Mouse (Mus musculus): ENCODE results near the gene Fgb. TPM values are rescaled to one million over a fixed set of nuclear protein-coding genes. Genes with fewer than 3 reads are reported as not detected.

Fgb gene
- polyA plus RNA-seq, 1 experiment from 2014 or later, result not detected

DNA sequence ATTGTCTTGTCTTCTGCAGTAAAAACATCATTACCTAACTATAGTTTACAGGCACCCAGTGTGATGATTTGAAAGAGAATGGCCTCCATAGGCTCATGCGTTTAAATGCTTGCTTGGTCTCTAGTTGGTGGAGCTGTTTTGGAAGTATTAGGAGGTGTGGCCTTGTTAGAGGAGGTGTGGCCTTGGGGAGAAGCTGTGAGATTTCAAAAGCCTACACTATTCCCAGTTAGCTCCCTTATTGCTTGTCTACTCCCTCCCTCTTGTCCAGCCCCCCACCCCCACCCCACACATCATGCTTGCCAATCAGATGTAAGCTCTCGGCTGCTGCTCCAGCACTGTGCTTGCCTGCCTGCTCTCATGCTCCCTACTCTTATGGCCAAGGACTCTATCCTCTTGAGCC lies 7.4 kb upstream of the Fgb start:
- H3K4me2 ChIP-seq (ENCODE audit: low read length), result no peak overlapping the region
- WGBS, result 96% methylated on average over 2 of the region's 2 CpGs

DNA sequence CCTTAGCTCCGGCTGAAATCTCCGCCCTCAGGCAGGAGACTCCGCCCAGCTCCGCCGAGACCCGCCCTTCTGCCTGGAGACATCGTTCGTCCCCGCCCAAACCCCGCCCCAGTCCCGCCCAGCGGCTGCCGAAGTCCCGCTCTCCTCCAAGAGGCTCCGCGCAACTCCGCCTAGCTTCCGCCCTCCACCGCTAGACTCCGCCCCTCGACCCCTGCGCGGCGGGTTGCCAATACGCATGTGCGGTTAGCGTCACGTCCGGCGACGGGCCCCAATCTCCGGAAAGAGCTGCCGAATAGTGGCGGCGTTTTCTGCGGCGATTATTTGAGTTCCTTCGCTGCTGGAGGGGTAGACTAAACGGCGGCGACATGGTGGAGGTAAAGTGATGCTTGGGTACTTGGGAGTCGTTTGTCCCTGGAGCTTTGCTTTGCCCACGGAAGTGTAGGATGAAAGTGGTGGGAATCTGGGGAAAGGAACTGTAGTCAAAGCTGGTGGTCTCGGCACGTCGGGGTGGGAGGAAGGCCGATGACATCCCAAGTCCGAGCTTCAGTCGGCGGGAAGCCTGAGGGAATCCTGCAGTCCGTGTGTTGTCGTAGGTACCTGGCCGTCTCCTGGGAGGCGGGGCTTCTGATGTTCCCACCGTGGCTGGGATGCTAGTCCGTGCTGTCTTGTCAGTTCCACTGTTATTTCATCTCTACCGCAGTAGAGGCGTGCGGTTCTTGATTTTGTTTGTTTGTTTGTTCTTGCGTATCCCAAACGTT lies 5.8 kb upstream of the Fgb start, which contains the start of gene Plrg1:
Plrg1 (plus strand) TSS at position 242 of the 758 bp plus-strand sequence.
- ATAC-seq (ENCODE audit: low FRiP score, low TSS enrichment), result peak; percentile 99
- WGBS, result under 1% methylated on average over 61 of the region's 61 CpGs

More for the DNA sequence above, 7.4 kb upstream of the Fgb start:
- Histone ChIP-seq H3K27ac (replicated peaks; ENCODE audit: low read depth, low read length) (no peak overlapping the region), H3K9ac (replicated peaks; ENCODE audit: low read length) (no peak overlapping the region), H3K4me3 (replicated peaks; ENCODE audit: low read depth, low read length) (no peak overlapping the region), H3K36me3 (ENCODE audit: control insufficient read depth, insufficient read depth, low read length) (peaks cover 48% of the 10 kb centered on the region), H3K9me3 (ENCODE audit: control insufficient read depth, low read length) (no peaks in the 10 kb centered on the region), H3K4me1 (ENCODE audit: control insufficient read depth, insufficient read depth, low read length) (peaks cover 6% of the 10 kb centered on the region), H3K27me3 (ENCODE audit: control insufficient read depth, insufficient read depth, low read length) (no peaks in the 10 kb centered on the region)
- ATAC-seq (ENCODE audit: low FRiP score, low TSS enrichment) (no peak), DNase-seq (no peak)

DNA sequence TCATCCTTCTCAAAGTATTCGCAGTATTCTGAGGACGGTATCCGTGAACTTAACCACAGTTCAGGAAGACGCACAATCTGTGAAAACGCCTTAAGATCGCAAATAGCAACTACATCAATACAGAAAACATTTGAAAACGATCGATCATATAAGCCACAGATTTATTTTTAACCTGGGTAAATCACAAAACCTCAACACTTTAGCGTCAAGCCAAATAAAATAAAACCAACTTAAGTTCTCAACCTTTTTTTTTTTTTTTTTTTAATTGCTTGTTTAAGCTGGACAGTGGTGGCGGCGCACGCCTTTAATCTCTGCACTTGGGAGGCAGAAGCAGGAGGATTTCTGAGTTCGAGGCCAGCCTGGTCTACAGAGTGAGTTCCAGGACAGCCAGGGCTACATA lies 5.1 kb upstream of the Fgb start:
- H3K27ac ChIP-seq (replicated peaks; ENCODE audit: low read depth, low read length), result no peak overlapping the region
- WGBS, result 40% methylated on average over 13 of the region's 13 CpGs
- no peak for ATAC-seq (ENCODE audit: low FRiP score, low TSS enrichment)
- H3K36me3 ChIP-seq (ENCODE audit: control insufficient read depth, insufficient read depth, low read length), result peaks cover 25% of the 10 kb centered on the region
- H3K9ac ChIP-seq (replicated peaks; ENCODE audit: low read length), result no peak overlapping the region
- no peaks in the 10 kb centered on the region for H3K27me3 ChIP-seq (ENCODE audit: control insufficient read depth, insufficient read depth, low read length)
- peak overlapping the region; percentile 42 for H3K4me2 ChIP-seq (ENCODE audit: low read length)
- H3K4me3 ChIP-seq (replicated peaks; ENCODE audit: low read depth, low read length), result peak overlapping the region; percentile 85
- peaks cover 6% of the 10 kb centered on the region for H3K4me1 ChIP-seq (ENCODE audit: control insufficient read depth, insufficient read depth, low read length)
- H3K9me3 ChIP-seq (ENCODE audit: control insufficient read depth, low read length), result no peaks in the 10 kb centered on the region
- DNase-seq, result peak; percentile 21

More for the DNA sequence above, 5.8 kb upstream of the Fgb start, which contains the start of gene Plrg1:
- Histone ChIP-seq H3K36me3 (ENCODE audit: control insufficient read depth, insufficient read depth, low read length) (peaks cover 32% of the 10 kb centered on the region), H3K27ac (replicated peaks; ENCODE audit: low read depth, low read length) (peak within 1 kb of the TSS; percentile 71), H3K4me3 (replicated peaks; ENCODE audit: low read depth, low read length) (peak within 1 kb of the TSS; percentile 85), H3K9ac (replicated peaks; ENCODE audit: low read length) (peak within 1 kb of the TSS; percentile 74), H3K27me3 (ENCODE audit: control insufficient read depth, insufficient read depth, low read length) (no peaks in the 10 kb centered on the region), H3K9me3 (ENCODE audit: control insufficient read depth, low read length) (no peaks in the 10 kb centered on the region), H3K4me2 (ENCODE audit: low read length) (peak within 1 kb of the TSS; percentile 89), H3K4me1 (ENCODE audit: control insufficient read depth, insufficient read depth, low read length) (peaks cover 6% of the 10 kb centered on the region)
- DNase-seq, result peak; percentile 99

DNA sequence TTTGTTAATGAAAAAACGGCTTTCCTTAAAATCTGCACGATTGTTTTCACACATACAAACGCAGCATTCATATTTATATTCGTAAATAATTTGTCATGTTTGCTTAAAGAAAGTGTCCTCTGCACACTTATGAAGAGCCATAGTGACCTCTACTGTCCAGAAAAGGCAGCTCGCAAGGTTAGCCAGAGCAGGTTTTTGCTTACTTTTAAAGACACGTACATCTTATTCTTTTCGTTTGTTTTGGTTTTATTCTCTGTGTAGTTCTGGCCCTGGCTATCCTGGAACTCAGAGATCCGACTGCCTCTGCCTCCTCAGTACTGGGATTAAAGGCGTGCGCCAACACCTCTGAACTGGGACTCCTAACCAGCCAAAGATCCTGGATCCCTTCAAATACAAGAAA lies 4.1 kb upstream of the Fgb start:
- ATAC-seq (ENCODE audit: low FRiP score, low TSS enrichment), result no peak
- Histone ChIP-seq H3K4me3 (replicated peaks; ENCODE audit: low read depth, low read length) (no peak overlapping the region), H3K9me3 (ENCODE audit: control insufficient read depth, low read length) (no peaks in the 10 kb centered on the region), H3K9ac (replicated peaks; ENCODE audit: low read length) (no peak overlapping the region), H3K4me2 (ENCODE audit: low read length) (no peak overlapping the region), H3K4me1 (ENCODE audit: control insufficient read depth, insufficient read depth, low read length) (peaks cover 6% of the 10 kb centered on the region), H3K36me3 (ENCODE audit: control insufficient read depth, insufficient read depth, low read length) (peaks cover 15% of the 10 kb centered on the region), H3K27ac (replicated peaks; ENCODE audit: low read depth, low read length) (no peak overlapping the region), H3K27me3 (ENCODE audit: control insufficient read depth, insufficient read depth, low read length) (no peaks in the 10 kb centered on the region)
- WGBS, result 35% methylated on average over 10 of the region's 10 CpGs
- DNase-seq, result peak; percentile 83

DNA sequence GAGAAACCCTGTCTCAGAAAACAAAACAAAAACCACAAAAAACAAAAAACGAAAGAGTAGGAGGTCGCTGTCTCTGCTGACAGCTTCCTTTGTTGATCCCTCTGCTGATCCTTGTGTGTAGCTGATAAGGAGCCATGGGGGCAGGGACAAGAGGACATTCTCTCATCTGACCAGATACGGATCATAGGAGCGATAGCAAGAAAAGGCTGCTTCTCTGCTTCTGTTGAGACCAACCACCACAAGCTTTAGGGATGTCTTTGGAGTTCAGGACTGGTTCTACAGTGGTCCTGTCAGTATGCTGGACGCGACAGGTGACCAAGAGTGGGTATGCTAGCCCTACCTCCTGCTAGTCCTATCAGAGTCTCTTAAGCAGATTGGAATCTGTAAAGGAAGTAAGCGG lies 3.5 kb upstream of the Fgb start:
- Histone ChIP-seq H3K27me3 (ENCODE audit: control insufficient read depth, insufficient read depth, low read length) (no peaks in the 10 kb centered on the region), H3K36me3 (ENCODE audit: control insufficient read depth, insufficient read depth, low read length) (peaks cover 9% of the 10 kb centered on the region), H3K4me1 (ENCODE audit: control insufficient read depth, insufficient read depth, low read length) (peaks cover 6% of the 10 kb centered on the region), H3K9me3 (ENCODE audit: control insufficient read depth, low read length) (no peaks in the 10 kb centered on the region), H3K9ac (replicated peaks; ENCODE audit: low read length) (no peak overlapping the region), H3K4me3 (replicated peaks; ENCODE audit: low read depth, low read length) (no peak overlapping the region), H3K4me2 (ENCODE audit: low read length) (no peak overlapping the region), H3K27ac (replicated peaks; ENCODE audit: low read depth, low read length) (no peak overlapping the region)
- WGBS, result 91% methylated on average over 7 of the region's 7 CpGs
- ATAC-seq (ENCODE audit: low FRiP score, low TSS enrichment), result no peak
- no peak for DNase-seq

DNA sequence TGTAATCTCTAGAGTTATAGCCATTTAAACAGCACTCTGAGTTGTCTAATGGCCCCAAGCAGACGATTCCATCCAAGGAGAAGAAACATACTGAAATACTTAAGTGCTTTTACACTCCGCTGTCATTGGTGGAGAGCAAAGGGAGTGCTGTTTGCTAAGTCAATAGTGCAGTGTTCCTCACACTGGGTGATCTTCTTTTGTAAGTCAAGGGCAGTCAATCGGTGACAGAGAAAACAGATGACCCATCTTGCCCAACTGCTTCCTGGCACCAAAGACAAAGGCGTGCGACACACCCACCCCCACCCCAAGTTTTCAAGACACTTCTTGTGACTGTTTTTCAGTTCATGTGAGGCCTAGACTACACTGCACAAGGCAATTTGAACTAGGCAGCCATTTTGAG lies 2.4 kb upstream of the Fgb start:
- peaks cover 6% of the 10 kb centered on the region for H3K4me1 ChIP-seq (ENCODE audit: control insufficient read depth, insufficient read depth, low read length)
- DNase-seq (no peak), ATAC-seq (ENCODE audit: low FRiP score, low TSS enrichment) (no peak)
- H3K9me3 ChIP-seq (ENCODE audit: control insufficient read depth, low read length), result no peaks in the 10 kb centered on the region
- no peaks in the 10 kb centered on the region for H3K27me3 ChIP-seq (ENCODE audit: control insufficient read depth, insufficient read depth, low read length)
- H3K36me3 ChIP-seq (ENCODE audit: control insufficient read depth, insufficient read depth, low read length), result 0 out of 2 replicates have a peak, but pooled peaks cover 1% of the 10 kb centered on the region
- H3K9ac ChIP-seq (replicated peaks; ENCODE audit: low read length), result no peak overlapping the region
- no peak overlapping the region for H3K27ac ChIP-seq (replicated peaks; ENCODE audit: low read depth, low read length)
- no peak overlapping the region for H3K4me3 ChIP-seq (replicated peaks; ENCODE audit: low read depth, low read length)
- H3K4me2 ChIP-seq (ENCODE audit: low read length), result no peak overlapping the region
- 90% methylated on average over 5 of the region's 5 CpGs for WGBS

DNA sequence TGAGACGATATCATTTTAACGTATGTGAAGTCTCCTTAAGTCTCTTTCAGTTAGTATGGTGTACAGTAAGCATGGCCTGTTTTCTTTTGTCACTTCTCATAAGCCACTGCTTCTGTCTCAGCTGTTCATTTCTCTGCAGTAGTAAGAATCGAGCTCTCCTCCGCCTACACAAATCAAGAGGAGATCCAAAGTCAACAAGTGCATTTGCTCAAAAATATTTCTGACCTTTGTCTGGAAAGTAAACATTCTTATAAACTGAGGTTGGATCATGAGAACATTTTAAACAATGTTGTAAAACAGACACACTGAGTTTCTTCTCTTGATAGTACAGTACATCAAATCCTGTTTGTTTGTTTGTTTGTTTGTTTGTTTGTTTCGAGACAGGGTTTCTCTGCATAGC lies 998 bp upstream of the Fgb start:
- 84% methylated on average over 5 of the region's 5 CpGs for WGBS

DNA sequence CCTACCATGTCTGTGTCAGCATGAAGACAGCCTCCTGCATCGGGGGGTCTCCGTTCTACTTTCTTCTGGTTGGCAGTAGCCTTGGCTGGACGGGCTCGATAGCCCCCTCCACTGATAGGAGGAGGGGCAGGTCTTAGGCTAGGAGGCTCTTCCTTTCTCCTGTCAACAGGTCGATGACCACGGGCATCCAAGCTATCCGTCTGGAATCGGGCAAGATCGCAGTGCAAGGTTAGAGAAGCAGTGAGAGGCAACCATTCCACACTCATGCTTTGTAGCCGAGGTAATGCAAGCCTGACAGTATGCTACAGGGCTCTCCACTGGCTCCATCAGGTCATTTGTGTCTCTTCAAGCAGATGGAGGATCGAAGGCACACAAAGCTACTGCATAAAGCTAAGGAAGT lies 3.0 kb downstream of the Fgb start:
- DNase-seq, result no peak
- no peaks in the 10 kb centered on the region for H3K9me3 ChIP-seq (ENCODE audit: control insufficient read depth, low read length)
- no peak for ATAC-seq (ENCODE audit: low FRiP score, low TSS enrichment)
- no peak overlapping the region for H3K27ac ChIP-seq (replicated peaks; ENCODE audit: low read depth, low read length)
- H3K27me3 ChIP-seq (ENCODE audit: control insufficient read depth, insufficient read depth, low read length), result no peaks in the 10 kb centered on the region
- no peak overlapping the region for H3K4me2 ChIP-seq (ENCODE audit: low read length)
- WGBS, result 91% methylated on average over 11 of the region's 11 CpGs
- H3K4me3 ChIP-seq (replicated peaks; ENCODE audit: low read depth, low read length), result no peak overlapping the region
- no peak overlapping the region for H3K9ac ChIP-seq (replicated peaks; ENCODE audit: low read length)
- H3K36me3 ChIP-seq (ENCODE audit: control insufficient read depth, insufficient read depth, low read length), result no peaks in the 10 kb centered on the region
- no peaks in the 10 kb centered on the region for H3K4me1 ChIP-seq (ENCODE audit: control insufficient read depth, insufficient read depth, low read length)

More for the DNA sequence above, 998 bp upstream of the Fgb start:
- H3K36me3 ChIP-seq (ENCODE audit: control insufficient read depth, insufficient read depth, low read length), result no peaks in the 10 kb centered on the region
- H3K4me3 ChIP-seq (replicated peaks; ENCODE audit: low read depth, low read length), result no peak overlapping the region
- no peaks in the 10 kb centered on the region for H3K27me3 ChIP-seq (ENCODE audit: control insufficient read depth, insufficient read depth, low read length)
- ATAC-seq (ENCODE audit: low FRiP score, low TSS enrichment), result no peak
- H3K9me3 ChIP-seq (ENCODE audit: control insufficient read depth, low read length), result no peaks in the 10 kb centered on the region
- no peak overlapping the region for H3K9ac ChIP-seq (replicated peaks; ENCODE audit: low read length)
- no peaks in the 10 kb centered on the region for H3K4me1 ChIP-seq (ENCODE audit: control insufficient read depth, insufficient read depth, low read length)
- no peak overlapping the region for H3K27ac ChIP-seq (replicated peaks; ENCODE audit: low read depth, low read length)
- H3K4me2 ChIP-seq (ENCODE audit: low read length), result no peak overlapping the region
- no peak for DNase-seq

DNA sequence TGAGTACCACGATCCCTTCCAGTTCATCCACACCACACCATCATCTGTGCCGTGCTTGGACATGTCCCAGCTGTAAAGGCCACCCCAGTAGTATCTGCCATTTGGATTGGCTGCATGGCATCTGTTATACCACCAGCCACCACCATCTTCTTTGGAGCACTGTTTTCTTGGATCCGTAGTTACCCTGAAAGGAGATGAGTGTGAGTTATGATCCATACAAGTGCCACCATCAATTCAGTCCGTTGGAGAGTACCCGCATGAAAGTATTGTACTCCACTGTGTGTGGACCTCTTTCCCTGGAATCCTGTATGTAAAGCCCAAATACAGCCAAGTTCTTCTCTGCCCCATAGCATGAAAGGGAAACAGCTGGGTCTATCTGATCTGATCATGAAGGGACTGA lies 7.2 kb downstream of the Fgb start:
- DNase-seq (no peak), ATAC-seq (ENCODE audit: low FRiP score, low TSS enrichment) (no peak)
- 95% methylated on average over 5 of the region's 5 CpGs for WGBS
- Histone ChIP-seq H3K27ac (replicated peaks; ENCODE audit: low read depth, low read length) (no peak overlapping the region), H3K9me3 (ENCODE audit: control insufficient read depth, low read length) (no peaks in the 10 kb centered on the region), H3K4me2 (ENCODE audit: low read length) (no peak overlapping the region), H3K9ac (replicated peaks; ENCODE audit: low read length) (no peak overlapping the region), H3K4me1 (ENCODE audit: control insufficient read depth, insufficient read depth, low read length) (no peaks in the 10 kb centered on the region), H3K27me3 (ENCODE audit: control insufficient read depth, insufficient read depth, low read length) (no peaks in the 10 kb centered on the region), H3K4me3 (replicated peaks; ENCODE audit: low read depth, low read length) (no peak overlapping the region), H3K36me3 (ENCODE audit: control insufficient read depth, insufficient read depth, low read length) (no peaks in the 10 kb centered on the region)
